Mouse (Mus musculus): ENCODE measurements around the gene Lpar1. TPM values are rescaled to one million over a fixed set of nuclear protein-coding genes. Genes with fewer than 3 reads are reported as not detected.

The Lpar1 gene
- 10 to 100 TPM in 1 of 2 experiments, 1 to 10 TPM in 1; 9.8 to 11.0 TPM for total RNA-seq (2021)

DNA sequence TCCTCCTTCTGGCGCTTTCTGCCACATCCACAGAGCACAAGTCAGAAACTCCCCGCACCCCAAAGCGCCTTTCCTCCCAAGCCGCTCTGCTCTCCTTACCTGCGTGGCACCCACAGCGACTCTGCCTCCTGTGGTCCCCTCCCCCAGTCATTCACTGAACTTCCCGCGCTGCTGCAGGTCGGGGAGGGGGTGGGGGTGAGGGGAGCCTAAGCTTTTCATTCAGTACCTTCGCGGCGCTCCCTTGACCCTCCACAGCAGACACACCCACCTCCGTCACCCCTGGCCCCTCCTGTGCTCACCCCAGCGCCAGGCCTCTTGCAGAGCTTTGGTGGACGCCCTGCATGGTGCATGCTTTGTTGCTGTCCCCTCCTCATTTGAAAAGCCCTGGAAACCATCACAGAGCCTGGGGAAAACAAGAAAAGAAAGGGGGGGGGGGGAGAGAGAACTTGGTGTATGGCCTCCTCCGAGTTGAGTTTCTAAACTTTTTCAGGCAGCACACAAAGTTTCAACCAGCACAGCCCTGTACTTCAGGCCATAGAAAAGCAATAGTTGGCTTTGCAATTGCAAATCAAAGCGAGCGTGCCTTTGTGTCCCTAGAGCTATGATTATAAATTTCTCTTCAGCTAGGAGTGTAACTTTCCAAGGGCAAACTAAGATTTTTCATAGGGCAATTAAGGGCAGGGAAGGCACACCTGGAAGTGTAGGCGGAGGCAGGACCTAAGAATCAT lies at the start of gene Lpar1:
Gene Lpar1 (minus strand): TSS at position 268 of the 728 bp plus-strand sequence.
- peak in 1 of 2 experiments; percentile 26 for DNase-seq (ENCODE audit: extremely low spot score in 1 of 2, low spot score in 2 of 2)
- intact Hi-C loops (cut with DNase I): loop anchor here (5.0 kb wide), 1 partner anchor 194 kb away; no protein-coding TSS in a partner anchor

DNA sequence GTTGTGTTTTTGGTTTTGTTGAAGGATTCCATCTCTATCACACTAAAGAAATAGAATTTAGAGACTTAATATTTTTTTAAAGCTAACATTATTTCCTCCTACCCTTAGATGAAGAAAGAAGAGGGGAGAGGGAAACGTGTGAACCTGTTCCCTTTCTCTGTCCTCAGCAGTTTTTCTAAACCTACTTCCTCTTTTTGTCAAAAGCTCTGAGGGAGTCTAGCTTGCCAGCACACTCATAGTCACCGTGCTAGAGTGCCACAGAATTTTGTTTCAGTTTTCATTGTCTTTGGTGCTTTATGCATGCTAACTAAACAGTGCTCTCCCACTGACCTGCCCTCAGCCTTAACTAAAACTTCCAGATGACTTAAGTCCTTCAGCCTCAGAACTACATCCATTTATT lies 32.2 kb upstream of the Lpar1 start:
- no peak for DNase-seq (ENCODE audit: extremely low spot score in 1 of 2, low spot score in 2 of 2)
- intact Hi-C loops (cut with DNase I): no loop called here

DNA sequence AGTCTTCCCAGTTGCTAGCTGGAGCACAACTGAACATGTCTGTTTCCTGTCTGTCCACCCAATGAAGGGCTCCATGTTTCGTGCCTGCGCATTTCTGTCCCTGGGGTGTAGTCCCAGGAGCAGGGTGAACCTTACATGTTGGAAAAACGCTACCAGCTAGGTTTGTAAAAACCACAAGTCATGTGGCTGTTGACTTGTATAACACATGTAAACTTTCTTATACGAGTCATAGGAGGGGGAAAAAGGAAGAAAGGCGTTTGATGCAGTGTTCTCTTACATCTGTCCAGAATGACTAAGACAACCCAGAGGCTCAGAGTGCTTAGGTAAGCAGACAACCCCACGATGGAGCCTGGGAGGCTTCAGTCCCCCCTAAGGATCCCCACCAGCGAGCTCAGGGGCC lies 27.5 kb upstream of the Lpar1 start:
- DNase-seq (ENCODE audit: extremely low spot score in 1 of 2, low spot score in 2 of 2): no peak
- intact Hi-C loops (cut with DNase I): no loop called here

DNA sequence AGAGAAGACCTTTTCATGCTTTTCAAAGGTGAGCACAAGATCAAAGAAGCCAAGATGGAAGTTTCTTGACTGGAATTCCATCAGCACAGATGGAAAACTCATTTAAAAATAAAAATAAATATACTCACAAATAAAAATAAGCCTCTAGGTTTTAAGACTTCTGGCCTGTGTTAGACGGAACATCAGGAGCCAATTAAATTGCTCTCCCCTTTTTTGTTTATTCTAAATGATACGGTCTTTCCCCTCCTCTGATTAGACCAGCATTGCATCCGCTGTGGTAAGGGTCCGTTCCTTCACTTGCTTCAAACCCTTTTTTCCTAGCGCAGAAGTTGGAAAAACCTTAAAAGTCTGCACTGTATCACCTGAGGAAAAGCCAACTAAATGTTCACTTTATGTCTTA lies 26.8 kb upstream of the Lpar1 start:
- DNase-seq (ENCODE audit: extremely low spot score in 1 of 2, low spot score in 2 of 2): no peak
- intact Hi-C loops (cut with DNase I): no loop called here

DNA sequence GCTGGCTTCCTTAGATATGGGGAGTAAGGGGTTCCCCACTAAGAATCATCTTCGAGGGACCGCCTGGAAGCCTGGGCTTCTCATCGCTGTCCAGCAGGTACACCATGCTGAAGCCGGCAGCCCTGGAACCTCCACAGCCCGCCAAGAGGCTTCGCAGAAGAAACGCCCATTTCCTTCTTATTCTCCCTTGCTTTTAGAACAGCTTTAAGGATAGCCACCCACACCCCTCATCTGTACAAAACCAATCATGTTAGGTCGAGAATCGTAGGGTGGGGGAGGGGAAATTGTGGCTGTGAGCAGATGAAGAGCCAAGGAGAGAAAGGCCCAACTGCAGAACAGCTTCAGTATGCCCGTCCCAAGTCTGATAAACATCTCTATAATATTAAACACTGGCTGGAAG lies 26.4 kb upstream of the Lpar1 start:
- intact Hi-C loops (cut with DNase I): no loop called here
- DNase-seq (ENCODE audit: extremely low spot score in 1 of 2, low spot score in 2 of 2): no peak

DNA sequence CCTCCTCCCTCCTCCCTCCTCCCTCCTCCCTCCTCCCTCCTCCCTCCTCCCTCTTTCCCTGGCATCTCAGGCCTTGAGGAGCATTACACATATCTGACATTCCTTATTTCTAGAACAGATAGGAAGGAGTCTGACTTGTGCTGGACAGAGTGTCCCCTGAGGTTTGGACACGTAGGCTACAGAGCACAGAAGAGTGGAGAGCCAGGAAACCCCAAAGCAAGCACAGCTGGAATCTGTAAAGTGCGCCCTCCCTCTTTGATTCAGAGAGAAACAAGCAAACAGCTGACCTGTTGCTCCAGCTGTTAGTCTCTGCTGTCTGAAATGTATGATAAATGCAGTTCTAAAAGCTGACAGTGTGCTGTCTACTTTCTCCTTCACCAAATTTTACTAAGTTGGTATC lies 24.8 kb upstream of the Lpar1 start:
- peak in 1 of 2 experiments; percentile 35 for DNase-seq (ENCODE audit: extremely low spot score in 1 of 2, low spot score in 2 of 2)
- intact Hi-C loops (cut with DNase I): no loop called here

DNA sequence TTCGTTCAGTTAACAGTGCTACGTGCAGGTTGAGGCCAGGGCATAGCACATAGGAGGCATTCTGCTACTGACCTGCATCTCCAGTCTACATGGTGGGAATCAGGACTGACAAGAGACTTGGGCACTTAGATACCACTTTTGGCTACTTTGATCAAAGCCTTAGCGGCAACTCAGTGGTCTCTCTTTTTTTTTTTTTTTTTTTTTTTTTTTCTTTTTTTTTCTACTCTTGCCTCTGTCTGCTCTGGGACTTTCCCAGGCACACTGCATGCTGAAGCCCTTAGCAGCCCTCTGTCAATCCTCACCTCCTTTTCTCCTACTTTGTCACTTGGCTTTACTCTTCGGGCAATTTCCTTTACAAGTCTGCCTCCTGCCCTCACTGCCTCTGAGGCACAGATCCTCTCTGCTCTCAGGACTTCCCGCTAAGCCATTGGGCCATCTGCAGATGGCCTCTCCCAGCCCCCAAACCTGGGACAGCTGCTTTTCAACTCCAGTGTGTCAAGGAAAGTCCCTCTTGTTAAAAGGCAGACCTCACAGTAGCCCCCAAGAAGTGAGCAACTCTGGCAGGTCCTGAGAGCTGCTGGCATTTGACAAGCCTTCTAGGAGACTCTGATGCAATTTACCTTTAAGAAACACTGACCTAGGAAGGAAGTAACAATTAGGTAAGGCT lies 23.8 kb upstream of the Lpar1 start:
- intact Hi-C loops (cut with DNase I): no loop called here
- no peak for DNase-seq (ENCODE audit: extremely low spot score in 1 of 2, low spot score in 2 of 2)

DNA sequence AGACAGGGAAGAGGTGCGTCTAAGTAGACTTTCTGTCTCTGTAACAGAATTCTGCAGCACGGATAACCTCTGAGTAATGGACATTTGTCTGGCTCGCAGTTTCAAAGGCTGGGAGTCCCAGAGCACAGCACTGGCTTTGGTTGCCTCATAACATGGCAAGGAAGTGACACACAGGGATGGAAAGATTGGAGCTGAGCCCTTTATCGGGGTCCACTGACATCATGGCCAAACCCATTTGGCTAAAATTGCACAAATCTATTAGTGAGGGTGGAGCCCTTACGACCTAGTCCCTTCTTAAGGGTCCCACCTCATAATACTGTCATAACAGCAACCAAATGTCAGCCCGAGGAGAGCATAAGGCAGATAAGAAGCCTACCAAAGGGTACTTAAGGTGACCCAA lies 22.1 kb upstream of the Lpar1 start:
- intact Hi-C loops (cut with DNase I): no loop called here
- DNase-seq (ENCODE audit: extremely low spot score in 1 of 2, low spot score in 2 of 2): no peak

DNA sequence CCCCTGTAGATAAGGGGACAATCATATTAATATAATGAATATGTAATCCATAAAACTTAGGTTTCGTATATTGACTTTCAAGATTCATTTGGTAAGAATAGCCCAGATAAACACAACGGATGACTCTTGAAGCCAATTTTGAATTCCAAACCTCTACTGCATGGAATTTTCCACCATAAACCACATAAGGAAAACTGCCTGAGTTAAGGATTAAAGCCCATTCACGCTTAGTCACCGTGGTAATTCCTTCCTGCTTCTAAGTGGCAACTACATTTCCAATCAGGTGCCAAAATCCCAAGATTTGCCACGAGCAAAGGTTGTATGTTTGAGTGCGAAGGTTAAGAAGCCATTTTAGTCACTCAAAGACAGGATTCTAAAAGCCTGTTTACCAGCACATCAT lies 20.3 kb upstream of the Lpar1 start:
- no peak for DNase-seq (ENCODE audit: extremely low spot score in 1 of 2, low spot score in 2 of 2)
- intact Hi-C loops (cut with DNase I): no loop called here

DNA sequence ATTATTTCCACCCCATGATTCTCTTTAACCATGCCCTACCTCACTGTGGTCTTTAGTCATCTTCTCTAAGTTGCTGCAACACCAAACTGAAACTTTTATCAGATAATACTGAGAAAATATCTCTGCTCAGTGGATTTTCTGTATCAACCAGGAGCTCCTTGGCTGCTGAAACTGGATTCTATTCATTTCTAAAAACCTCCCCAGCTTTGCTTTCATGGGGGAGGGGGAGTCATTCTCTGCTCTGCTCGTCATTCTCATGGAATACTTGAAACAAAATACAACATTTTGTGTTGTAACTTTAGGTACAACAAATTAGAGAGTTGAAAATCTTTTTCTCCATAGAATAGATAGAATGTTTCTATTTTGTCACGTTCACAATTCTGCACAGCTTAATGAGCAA lies 18.7 kb upstream of the Lpar1 start:
- intact Hi-C loops (cut with DNase I): no loop called here
- DNase-seq (ENCODE audit: extremely low spot score in 1 of 2, low spot score in 2 of 2): no peak

DNA sequence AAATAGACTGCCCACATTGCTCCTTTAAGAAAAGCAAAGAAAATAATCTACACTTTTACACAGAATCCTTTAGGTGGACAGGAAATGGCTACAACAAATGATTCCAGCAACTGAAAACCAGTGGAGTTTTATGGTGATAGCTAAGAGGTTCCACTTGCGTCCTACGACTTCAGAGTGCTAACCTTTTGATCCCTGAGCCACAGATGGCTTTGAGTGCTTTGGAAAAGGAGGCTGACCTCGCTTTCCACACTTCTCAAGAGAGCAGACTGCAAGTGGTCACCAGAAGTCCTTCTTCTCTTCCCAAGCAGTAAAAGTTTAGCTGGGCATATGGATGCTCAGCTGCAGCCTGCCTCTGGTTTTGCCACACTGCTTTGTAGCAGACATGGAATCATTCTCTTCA lies 18.0 kb upstream of the Lpar1 start:
- intact Hi-C loops (cut with DNase I): no loop called here
- DNase-seq (ENCODE audit: extremely low spot score in 1 of 2, low spot score in 2 of 2): no peak

DNA sequence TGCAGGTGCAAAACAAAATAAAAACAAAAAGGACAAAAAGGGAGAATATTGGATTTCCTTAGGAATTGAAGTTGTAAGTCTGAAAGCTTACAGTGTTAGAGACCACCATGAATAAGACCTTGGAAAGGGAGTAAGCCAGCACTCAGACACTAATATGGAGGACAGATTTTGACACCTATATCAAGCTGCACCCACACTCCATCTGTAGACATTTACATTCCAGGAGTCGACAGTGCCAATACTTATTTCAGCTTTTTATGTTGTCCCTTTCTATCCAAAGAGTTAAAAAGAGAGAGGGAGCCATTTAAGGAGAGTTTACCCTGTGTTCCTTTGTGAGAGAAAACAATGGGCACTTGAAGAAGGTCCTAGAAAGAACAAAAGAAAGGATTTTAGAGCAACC lies 17.5 kb upstream of the Lpar1 start:
- intact Hi-C loops (cut with DNase I): no loop called here
- DNase-seq (ENCODE audit: extremely low spot score in 1 of 2, low spot score in 2 of 2): no peak

DNA sequence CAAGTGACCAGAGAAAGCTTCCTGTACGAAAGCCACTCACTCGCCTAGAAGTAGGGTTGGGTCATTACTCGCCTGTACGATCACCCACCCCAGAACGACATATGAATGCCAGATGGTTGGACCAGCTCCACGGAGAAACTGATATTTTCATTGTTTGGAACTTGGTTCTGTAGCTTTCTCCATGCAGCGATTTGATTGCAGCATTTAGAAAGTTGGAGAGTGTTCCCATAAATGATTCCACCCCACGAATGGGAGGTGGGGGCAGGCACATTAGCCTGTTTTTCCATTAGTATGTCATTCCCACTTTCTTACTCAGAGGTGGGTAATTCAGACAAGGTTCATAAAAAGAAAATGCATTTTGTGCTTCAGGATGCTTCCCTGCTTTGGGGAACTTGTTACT lies 14.8 kb upstream of the Lpar1 start:
- DNase-seq (ENCODE audit: extremely low spot score in 1 of 2, low spot score in 2 of 2): no peak
- intact Hi-C loops (cut with DNase I): no loop called here

DNA sequence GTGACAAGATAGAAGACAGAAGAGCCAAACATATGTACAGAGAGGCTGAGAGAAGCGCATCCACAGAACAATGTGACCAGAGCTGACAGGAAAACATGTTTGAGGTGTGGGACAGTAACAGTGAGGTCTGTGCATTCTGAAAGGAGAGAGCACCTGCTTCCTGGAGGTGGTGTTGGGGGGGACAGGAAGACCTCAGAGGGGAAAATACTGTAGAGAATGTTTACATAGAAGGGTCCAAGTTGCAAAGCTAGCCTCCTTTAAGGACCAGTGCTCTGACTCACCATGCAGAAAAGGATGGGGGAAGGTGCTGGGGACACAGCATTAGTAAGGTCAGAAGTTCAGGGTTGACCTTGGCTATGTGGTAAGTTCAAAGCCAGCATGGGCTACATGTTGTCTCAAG lies 9.1 kb upstream of the Lpar1 start:
- no peak for DNase-seq (ENCODE audit: extremely low spot score in 1 of 2, low spot score in 2 of 2)
- intact Hi-C loops (cut with DNase I): no loop called here

DNA sequence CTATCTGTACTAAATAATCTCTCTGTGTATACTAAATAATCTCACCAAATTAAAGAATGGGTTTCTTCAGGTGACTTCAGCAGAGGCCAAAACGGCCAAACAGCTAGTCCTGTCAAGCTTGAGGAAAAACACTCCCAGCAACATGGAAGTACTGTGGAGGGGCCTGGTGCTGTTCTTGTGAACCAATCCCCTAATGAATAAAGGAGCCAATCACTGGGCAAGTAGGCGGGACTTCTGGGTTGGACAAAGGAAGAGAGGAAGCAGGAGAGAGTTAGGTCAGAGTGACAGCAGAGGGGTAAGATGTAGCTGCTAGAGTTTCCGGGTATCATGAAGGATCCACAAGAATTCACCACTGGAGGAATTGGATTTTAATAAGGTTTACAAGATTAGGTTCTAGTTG lies 3.3 kb upstream of the Lpar1 start:
- intact Hi-C loops (cut with DNase I): no loop called here
- no peak for DNase-seq (ENCODE audit: extremely low spot score in 1 of 2, low spot score in 2 of 2)

DNA sequence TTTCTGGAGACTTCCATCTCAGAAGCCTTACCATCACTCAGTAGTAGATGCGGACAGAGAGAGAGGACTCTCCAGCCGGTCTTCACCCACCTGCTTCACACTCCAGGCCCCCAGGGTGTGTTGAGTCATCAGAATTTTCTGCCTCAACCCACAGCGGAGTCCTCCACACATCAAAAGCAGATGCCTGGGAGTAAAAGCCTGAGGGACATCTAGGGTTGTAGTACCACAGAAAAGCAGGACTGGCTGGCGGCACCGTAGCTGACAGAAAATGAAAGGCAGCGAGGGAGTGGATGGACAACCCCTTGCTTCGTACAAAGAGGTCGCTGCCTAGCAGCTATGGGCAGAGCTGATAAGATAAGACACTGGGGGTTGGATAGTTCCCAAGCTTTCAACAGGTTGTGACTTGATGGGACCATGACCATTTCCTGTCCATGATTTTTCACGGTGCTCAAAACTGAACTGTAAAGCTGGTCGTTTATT lies 701 bp upstream of the Lpar1 start:
- intact Hi-C loops (cut with DNase I): loop anchor here (5.0 kb wide), 1 partner anchor 193 kb away; no protein-coding TSS in a partner anchor
- DNase-seq (ENCODE audit: extremely low spot score in 1 of 2, low spot score in 2 of 2): no peak

DNA sequence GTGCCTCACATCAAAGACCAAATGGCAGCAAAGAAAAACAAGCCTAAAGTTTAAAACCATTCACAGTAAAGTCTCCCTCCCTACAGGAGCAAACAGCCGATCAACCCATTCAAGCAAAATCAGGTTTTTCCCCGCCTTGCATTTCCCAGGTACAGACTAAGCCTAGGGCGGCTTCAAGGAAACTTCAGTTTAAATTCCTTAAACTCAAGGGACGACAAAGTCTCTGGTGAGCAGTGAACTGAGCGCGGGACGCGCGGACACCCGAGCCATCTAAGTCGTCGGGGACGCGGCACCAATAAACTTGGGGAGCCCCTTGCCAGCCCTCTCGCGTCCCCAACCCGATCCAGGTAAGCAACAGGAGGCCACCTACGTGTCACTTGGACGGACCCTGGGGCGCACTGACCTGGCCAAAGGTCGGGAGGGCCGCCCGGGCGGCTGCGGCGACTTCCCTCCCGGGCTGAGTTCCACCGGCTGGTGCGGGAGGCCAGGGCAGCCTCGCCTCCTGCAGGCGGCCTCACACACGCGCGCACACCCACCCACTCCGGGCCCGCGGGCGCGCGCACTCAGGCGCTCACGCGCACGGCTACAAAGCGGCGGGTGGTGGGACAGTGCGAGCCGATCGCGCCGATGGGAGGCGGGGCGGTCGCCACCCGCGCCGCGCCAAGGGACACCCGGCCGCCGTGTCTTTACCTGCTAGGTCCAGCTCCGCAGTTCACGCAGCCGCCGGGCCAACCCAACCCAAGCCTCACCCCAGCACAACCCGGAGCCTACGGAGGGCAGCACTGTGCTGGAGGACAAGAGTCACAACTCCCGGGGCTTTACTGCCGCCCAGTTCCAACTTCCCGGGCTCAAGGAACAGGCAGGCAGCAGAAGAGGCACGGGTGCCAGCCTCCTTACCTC lies 717 bp downstream of the Lpar1 start:
- intact Hi-C loops (cut with DNase I): loop anchor here (5.0 kb wide), 1 partner anchor 194 kb away; no protein-coding TSS in a partner anchor
- peak in 1 of 2 experiments; percentile 85 for DNase-seq (ENCODE audit: extremely low spot score in 1 of 2, low spot score in 2 of 2)

DNA sequence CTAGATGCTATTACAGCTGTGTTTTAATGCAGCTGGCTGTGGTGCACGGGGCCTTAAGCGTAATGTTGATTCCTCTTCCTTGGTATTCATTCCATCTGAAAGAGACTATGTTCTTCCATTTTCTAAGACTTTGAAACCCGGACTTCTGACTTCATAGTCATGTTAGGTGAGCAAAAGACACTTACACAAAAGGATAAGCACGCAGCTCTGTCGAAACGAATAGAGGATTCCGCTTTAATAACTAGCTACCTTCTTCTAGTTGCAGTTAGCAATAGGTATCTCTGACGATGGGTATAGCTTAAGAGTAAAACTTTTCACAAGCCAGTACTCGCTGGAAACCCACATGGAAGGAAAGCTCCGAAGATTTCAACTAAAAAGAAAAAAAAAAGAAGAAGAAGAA lies 1.5 kb downstream of the Lpar1 start:
- DNase-seq (ENCODE audit: extremely low spot score in 1 of 2, low spot score in 2 of 2): no peak
- intact Hi-C loops (cut with DNase I): loop anchor here (5.0 kb wide), 1 partner anchor 195 kb away; no protein-coding TSS in a partner anchor

DNA sequence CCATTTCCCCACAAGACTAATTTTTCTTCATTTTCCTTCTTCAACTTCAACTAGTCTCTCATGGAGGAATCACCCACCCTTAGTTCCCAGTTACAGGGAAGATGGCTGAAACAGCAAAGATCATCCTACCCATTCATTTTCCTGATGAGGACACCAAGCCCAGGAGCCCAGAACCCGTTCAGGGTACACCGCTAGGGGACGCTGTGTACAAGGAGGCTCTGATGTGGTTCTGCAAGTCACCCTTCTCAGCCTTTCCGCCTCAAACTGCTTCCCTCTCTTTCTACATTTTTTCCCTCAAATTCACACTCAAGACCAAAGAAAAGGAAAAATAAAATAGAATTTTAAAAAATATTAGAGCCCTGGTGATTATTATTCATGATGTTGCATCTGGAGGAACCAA lies 1.9 kb downstream of the Lpar1 start:
- intact Hi-C loops (cut with DNase I): loop anchor here (5.0 kb wide), 1 partner anchor 195 kb away; no protein-coding TSS in a partner anchor
- DNase-seq (ENCODE audit: extremely low spot score in 1 of 2, low spot score in 2 of 2): peak in 1 of 2 experiments; percentile 76
